Mouse (Mus musculus) liver, adult 10 weeks (tissue): ENCODE data around the gene Nr2e1. TPM values are rescaled to one million over a fixed set of nuclear protein-coding genes. Genes with fewer than 3 reads are reported as not detected.

ENCODE experiments used
- polyA plus RNA-seq: library from polyadenylated mRNA; stranded (reverse); fragments of 350-450 nt; fragmentation: Illumina TruSeq; extraction: RNeasy Lipid Tissue Mini Kit (QIAGEN cat#74804); gene quantifications from one replicate; pipeline ENCODE4 v1.2.3, GENCODE M21; 2014; ENCODE audit warnings: low read depth, low replicate concordance

The Nr2e1 gene
- not detected for polyA plus RNA-seq

DNA sequence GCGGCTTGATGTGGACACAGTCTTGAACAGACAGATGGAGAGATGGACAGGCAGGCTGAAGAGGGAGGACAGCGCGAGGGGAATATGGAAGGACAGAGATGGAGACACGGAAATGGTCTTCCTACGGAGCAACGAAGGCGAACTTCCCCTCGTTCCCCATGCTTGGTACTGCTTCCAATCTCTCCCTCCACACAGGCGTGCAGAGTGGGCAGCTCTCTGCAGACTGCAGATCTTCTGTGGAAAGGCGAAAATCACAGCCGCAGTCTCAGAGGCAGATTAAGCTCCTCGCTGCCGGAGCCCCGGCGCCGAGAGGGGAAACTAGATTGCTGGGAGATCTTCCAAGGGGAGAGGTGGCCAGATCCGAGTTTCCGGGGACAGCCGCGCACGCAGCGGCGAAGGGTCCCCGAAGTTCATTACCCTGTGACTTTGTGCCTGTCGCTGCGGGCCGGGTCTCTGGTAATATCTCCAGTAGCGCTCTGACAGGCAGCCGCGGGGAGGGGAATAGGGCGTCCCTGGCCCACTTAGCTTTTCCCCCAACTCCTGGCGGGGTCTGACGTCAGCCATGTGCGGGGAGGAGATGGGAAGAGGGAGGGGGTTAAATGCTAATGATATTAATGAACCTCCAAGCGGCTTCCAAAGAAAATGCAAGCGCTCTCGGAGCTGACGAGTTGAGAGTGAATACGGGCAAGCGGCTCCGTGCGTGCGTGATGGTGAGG lies at the start of gene Nr2e1, which contains the start of gene Ostm1:
Gene Nr2e1 (minus strand): TSS at position 476 of the 716 bp plus-strand sequence.
Gene Ostm1 (plus strand): TSS at position 666 of the 716 bp plus-strand sequence.

Other genes with a start within 250 kb of the Nr2e1 start
- gene Afg1l, start 105.1 kb downstream of the Nr2e1 start, polyA plus RNA-seq, result 5.7 TPM
- gene Snx3, start 81.6 kb downstream of the Nr2e1 start, polyA plus RNA-seq, result 85.3 TPM
- 18.5 TPM for gene Ostm1, start 190 bp upstream of the Nr2e1 start, polyA plus RNA-seq
- 124 TPM for gene Sec63, start 177.9 kb upstream of the Nr2e1 start, polyA plus RNA-seq